Mouse (Mus musculus) kidney, postnatal 0 days (tissue): Measurements from ENCODE around the gene Bscl2. TPM values are rescaled to one million over a fixed set of nuclear protein-coding genes. Genes with fewer than 3 reads are reported as not detected.
"Not testable (repeated sequence)": the region's sequence is repeated elsewhere in the genome, so short reads cannot be mapped to it uniquely, and the experiment has no call there.

Experiments
- ATAC-seq: fragments of 200-750 bp; cut with Nextera tagmentation; replicated peaks from 2 replicates; pipeline ENCODE4 v1.8.0; 2017; ENCODE audit warnings: low read depth, moderate number of reproducible peaks, moderate TSS enrichment, moderate library complexity; ENCODE audit not compliant: low FRiP score
- DNase-seq: peaks from one replicate; pipeline ENCODE4 v3.0.0-alpha.2; 2016; ENCODE audit warnings: low spot score
- H3K27ac ChIP-seq: fragments of 300-500 bp; sonication (generic); 2 replicates; pipeline ENCODE4 v1.5.1; 2014; ENCODE audit warnings: mild to moderate bottlenecking
- H3K27me3 ChIP-seq: fragments of 300-500 bp; sonication (generic); 2 replicates; pipeline ENCODE4 v1.6.1; 2014; ENCODE audit warnings: low read length, mixed read lengths; ENCODE audit not compliant: insufficient read depth
- H3K36me3 ChIP-seq: fragments of 300-500 bp; sonication (generic); 2 replicates; pipeline ENCODE4 v1.6.1; 2014; ENCODE audit warnings: low read length, mixed read lengths; ENCODE audit not compliant: insufficient read depth
- H3K4me1 ChIP-seq: fragments of 300-500 bp; sonication (generic); replicated peaks from 2 replicates; pipeline ENCODE4 v1.6.1; 2014; ENCODE audit warnings: antibody characterized with exemption, low read length, mixed read lengths; ENCODE audit not compliant: insufficient read depth
- H3K4me2 ChIP-seq: fragments of 300-500 bp; sonication (generic); 2 replicates; pipeline ENCODE4 v1.6.1; 2014; ENCODE audit warnings: mild to moderate bottlenecking, low read length, moderate library complexity, mixed read lengths
- H3K4me3 ChIP-seq: fragments of 300-500 bp; sonication (generic); replicated peaks from 2 replicates; pipeline ENCODE4 v1.5.1; 2014; ENCODE audit warnings: low read depth, low read length
- H3K9ac ChIP-seq: fragments of 300-500 bp; sonication (generic); 2 replicates; pipeline ENCODE4 v1.6.1; 2014; ENCODE audit warnings: low read depth, low read length
- H3K9me3 ChIP-seq: fragments of 300-500 bp; sonication (generic); replicated peaks from 2 replicates; pipeline ENCODE4 v1.6.1; 2016; ENCODE audit warnings: low read length, inconsistent platforms, mixed read lengths
- CTCF ChIP-seq: IDR thresholded peaks from 2 replicates; pipeline ENCODE4 v1.5.1; 2016; ENCODE audit warnings: antibody characterized with exemption, low read depth, mild to moderate bottlenecking, moderate library complexity
- WGBS: fragments of 180-500 bp; shearing (Covaris S2); extraction: QIAGEN DNeasy Blood & Tissue Kit; methylation state at CpG from one replicate; pipeline ENCODE4 v1.1.7; 2014; 5-methylcytosine and 5-hydroxymethylcytosine counted together
- polyA plus RNA-seq: library from polyadenylated mRNA; unstranded; fragments of >200 nt; fragmentation: Nextera tagmentation; extraction: Ambion mirVana; gene quantifications from 2 replicates; pipeline ENCODE4 v1.2.1, GENCODE M21; 2015

Gene Bscl2
- polyA plus RNA-seq, 1 experiment from 2014 or later = 57.0 TPM

GRCm38 (mm10) chr19:8887585-8888463, 50.6 kb downstream of the Bscl2 start:
- WGBS = 15% methylated on average over 19 of the region's 19 CpGs
- TF ChIP-seq CTCF = no peak
- DNase-seq = peak; percentile 9

DNA sequence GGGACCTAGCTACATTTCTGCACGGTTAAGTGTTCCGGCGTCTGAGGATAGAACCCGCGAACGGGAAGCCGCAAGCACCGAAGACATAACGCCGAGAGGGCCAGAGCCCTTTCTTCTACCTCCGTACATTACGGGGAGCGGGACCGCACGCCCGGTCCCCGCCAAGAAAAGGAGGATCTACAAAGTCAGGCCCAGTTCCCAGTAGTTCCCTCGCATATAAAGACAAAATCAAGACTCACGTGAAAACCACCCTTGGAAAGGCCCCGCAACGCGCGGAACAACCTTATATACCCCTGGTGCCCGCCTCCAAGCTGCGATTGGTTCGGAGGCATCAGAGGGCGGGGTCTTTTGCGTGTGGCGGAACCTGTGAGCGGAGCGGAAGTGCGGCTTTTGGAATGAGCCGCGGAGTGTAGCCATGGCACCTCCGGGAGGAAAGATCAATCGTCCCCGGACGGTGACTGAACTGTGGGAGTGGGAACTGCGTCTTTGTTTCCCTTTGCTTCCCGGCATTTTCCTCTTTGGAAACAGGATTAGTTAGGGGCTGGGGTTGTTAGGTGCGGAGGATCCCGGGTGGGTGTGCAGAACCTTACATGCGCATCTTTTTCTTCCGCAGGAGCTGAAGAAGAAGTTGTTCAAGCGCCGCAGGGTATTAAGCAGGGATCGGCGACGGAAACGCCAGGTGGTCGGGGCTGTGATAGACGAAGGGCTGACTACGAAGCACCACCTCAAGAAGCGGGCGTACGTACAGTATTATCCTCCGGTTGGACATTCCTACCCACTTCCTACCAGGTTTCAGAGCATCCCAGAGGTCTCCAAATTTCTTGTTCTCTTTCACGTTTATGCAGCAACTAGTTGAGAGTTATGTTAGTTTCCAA, 51.5 kb downstream of the Bscl2 start, which contains the start of the genes 1810009A15Rik and Gm49416:
Gene 1810009A15Rik, plus strand, starts transcription at position 343 of the 875 bp plus-strand sequence.
Gene Gm49416, plus strand, starts transcription at position 416 of the 875 bp plus-strand sequence.
- TF ChIP-seq CTCF = no peak
- Histone ChIP-seq H3K4me3 (peak within 1 kb of the TSS; percentile 70), H3K27ac (peak within 1 kb of the TSS; percentile 91), H3K4me2 (peak within 1 kb of the TSS; percentile 72), H3K27me3 (no peaks in the 10 kb centered on the region), H3K9ac (peak within 1 kb of the TSS; percentile 75), H3K4me1 (0 out of 2 replicates have a peak, but pooled peaks cover 5% of the 10 kb centered on the region), H3K9me3 (no peaks in the 10 kb centered on the region), H3K36me3 (no peaks in the 10 kb centered on the region)
- ATAC-seq (peak; percentile 96), DNase-seq (peak; percentile 99)
- WGBS = under 1% methylated on average over 58 of the region's 58 CpGs

More at GRCm38 (mm10) chr19:8887585-8888463, 50.6 kb downstream of the Bscl2 start:
- Histone ChIP-seq H3K9me3 (no peaks in the 10 kb centered on the region), H3K27ac (peak overlapping the region; percentile 91; the same call in 1 of the 2 replicates), H3K36me3 (no peaks in the 10 kb centered on the region), H3K9ac (peak overlapping the region; percentile 75), H3K4me2 (peak overlapping the region; percentile 72), H3K27me3 (no peaks in the 10 kb centered on the region), H3K4me3 (peak overlapping the region; percentile 70), H3K4me1 (0 out of 2 replicates have a peak, but pooled peaks cover 5% of the 10 kb centered on the region)
- ATAC-seq = no peak

DNA sequence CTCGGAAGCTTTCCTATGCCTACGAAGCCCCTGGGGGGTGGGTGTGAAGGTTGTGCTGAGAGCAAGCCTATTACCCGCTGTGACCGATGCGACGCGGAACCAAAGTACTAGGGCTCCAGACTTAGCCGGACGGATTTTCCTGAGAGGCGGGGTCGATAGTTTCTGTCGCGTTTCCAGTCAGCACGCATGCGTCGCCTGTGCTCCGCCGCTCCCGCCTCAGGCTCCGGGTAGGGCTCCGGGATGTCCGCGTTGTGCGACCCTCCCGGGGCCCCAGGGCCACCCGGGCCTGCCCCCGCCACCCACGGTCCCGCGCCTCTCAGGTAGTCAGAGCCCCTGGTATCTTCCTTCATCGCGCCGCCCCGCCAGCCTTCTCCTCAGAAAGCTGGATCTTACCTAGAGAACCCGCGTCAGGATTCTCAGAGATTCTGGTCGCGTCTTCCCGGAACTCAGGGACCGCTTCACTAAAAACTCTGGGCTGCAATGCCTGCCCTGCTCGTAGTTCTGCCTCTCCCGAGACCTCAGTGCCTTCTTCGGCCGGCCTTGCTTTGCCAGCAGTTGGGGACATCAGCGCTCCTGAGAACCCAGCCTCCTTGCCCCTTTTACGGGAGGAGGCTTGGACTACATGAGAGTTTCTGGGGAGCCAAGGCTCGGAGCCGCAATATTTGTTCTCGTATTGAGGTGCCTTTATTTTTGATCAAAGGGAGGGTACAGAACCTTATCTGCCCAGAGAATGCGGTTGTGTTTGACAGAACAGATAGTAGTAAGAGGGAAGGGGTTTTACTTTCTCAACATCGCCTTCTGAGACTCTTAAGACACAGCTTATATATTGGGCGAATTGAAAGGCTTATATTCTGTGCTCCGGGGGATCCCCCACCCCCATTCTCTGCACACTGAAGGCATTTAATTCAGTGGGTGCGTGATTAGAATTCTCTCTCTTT, 55.8 kb downstream of the Bscl2 start, which contains the start of gene Ints5:
Gene Ints5, plus strand, starts transcription at position 177 of the 938 bp plus-strand sequence.
- DNase-seq (peak; percentile 94), ATAC-seq (peak; percentile 34; the same call in 1 of the 2 replicates)
- peak within 1 kb of the TSS; percentile 77 for H3K4me3 ChIP-seq
- WGBS = 3% methylated on average over 54 of the region's 54 CpGs
- H3K4me2 ChIP-seq = peak within 1 kb of the TSS; percentile 88
- H3K4me1 ChIP-seq = peaks cover 7% of the 10 kb centered on the region; the same call in 1 of the 2 replicates
- peak within 1 kb of the TSS; percentile 88 for H3K9ac ChIP-seq
- 0 out of 2 replicates have a peak, but pooled peaks cover 3% of the 10 kb centered on the region for H3K36me3 ChIP-seq
- no peaks in the 10 kb centered on the region for H3K9me3 ChIP-seq
- H3K27me3 ChIP-seq = no peaks in the 10 kb centered on the region
- H3K27ac ChIP-seq = peak within 1 kb of the TSS; percentile 88
- TF ChIP-seq CTCF = no peak

- no peak overlapping the region for H3K27ac ChIP-seq
- ATAC-seq (no peak), DNase-seq (no peak)
- WGBS = 92% methylated on average over 9 of the region's 9 CpGs
- no peak for TF ChIP-seq CTCF
- 0 out of 2 replicates have a peak overlapping the region, but pooled peaks have one; percentile 2 for H3K9ac ChIP-seq
- H3K4me2 ChIP-seq = no peak overlapping the region
- H3K27me3 ChIP-seq = no peaks in the 10 kb centered on the region
- H3K9me3 ChIP-seq = no peaks in the 10 kb centered on the region
- no peak overlapping the region for H3K4me3 ChIP-seq
- H3K4me1 ChIP-seq = peaks cover 16% of the 10 kb centered on the region
- H3K36me3 ChIP-seq = 0 out of 2 replicates have a peak, but pooled peaks cover 3% of the 10 kb centered on the region
Observed at GRCm38 (mm10) chr19:8895397-8895960, 58.2 kb downstream of the Bscl2 start.

DNA sequence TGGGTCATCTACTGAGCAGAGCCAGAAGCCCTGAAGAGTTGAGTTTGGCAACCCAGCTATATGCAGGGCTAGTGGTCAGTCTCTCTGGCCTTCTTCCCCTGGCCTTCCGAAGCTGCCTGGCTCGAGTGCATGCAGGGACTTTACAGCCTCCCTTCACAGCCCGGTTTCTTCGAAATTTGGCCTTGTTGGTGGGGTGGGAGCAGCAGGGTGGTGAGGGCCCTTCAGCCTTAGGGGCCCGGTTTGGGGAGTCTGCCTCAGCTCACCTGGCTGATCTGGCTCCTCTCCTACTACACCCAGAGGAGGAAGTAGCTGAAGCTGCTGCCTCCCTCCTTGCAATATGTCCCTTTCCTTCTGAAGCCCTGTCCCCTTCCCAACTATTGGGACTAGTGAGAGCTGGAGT, 59.0 kb downstream of the Bscl2 start:
- not testable (repeated sequence) for H3K27me3 ChIP-seq, DNase-seq, H3K4me2 ChIP-seq, H3K27ac ChIP-seq, H3K9ac ChIP-seq, H3K9me3 ChIP-seq, H3K36me3 ChIP-seq, ATAC-seq, H3K4me3 ChIP-seq
- WGBS = 90% methylated on average over 5 of the region's 5 CpGs
- H3K4me1 ChIP-seq = peaks cover 16% of the 10 kb centered on the region

DNA sequence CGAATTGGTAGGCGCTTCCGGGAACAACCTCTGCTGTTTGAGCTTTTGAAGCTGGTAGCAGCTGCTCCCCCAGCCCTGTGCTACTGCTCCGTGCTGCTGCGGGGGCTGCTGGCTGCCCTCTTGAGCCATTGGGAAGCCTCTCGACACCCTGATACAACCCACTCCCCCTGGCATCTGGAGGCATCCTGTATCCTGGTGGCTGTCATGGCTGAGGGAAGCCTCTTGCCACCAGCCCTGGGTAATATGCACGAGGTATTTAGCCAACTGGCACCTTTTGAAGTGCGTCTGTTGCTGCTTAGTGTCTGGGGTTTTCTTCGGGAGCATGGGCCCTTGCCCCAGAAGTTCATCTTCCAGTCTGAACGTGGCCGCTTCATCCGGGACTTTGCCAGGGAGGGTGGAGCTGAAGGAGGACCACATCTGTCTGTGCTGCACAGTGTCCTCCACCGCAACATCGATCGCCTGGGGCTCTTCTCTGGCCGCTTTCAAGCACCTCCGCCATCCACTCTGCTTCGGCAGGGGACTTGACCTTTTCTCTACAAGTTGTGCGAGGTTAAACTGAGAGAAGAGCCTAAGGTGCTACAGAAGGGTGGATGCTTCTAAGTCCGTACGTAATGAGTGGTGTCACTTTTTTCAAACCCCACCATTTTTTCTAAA, 60.1 kb downstream of the Bscl2 start:
- Histone ChIP-seq H3K4me3 (peak overlapping the region; percentile 85), H3K9ac (peak overlapping the region; percentile 95), H3K4me2 (peak overlapping the region; percentile 87), H3K27ac (peak overlapping the region; percentile 83), H3K4me1 (peaks cover 16% of the 10 kb centered on the region)
- WGBS = 21% methylated on average over 21 of the region's 21 CpGs
- not testable (repeated sequence) for H3K27me3 ChIP-seq, H3K36me3 ChIP-seq, H3K9me3 ChIP-seq
- peak; percentile 31 for DNase-seq
- ATAC-seq = peak; percentile 57
